In the genomic region with DNA sequence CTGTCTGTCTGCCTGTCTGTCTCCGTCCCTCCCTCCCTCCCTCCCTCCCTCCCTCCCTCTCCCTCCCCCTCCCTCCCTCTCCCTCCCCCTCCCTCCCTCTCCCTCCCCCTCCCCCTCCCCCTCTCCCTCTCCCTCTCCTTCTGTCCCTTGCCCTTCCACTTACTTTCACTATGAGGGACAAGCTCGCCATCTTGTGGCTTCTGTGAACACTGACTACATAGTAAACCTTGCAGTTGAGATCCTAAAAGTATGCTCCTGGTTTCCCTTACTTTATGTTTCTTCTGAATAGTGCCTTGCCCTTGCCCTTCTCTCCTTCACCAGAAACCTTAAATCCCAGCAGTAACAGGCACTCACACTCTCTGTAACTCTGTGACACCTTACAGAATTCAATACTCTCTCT, we compare ENCODE assay signal across 10 mouse cellular contexts.
DNase-seq lines count a peak whose midpoint lies in the region; ATAC-seq and TF ChIP-seq lines count a peak whose summit lies in the region.
"Had no signal": no experiment of that assay in that cellular context is flagged by ENCODE, and none has a peak within 500 bp of the region (broad histone marks: within the 10 kb centered on the region; RNA-seq: fewer than 3 reads in every experiment).

No protein-coding gene starts in this region.

- 25% methylated on average over 2 of the region's 2 CpGs for WGBS in stomach, postnatal 0 days

- no peaks in the 10 kb centered on the region for H3K36me3 ChIP-seq in stomach, postnatal 0 days (ENCODE audit: control insufficient read depth, insufficient read depth, low read length)
- H3K36me3 ChIP-seq: embryonic facial prominence, embryonic 13.5 days; limb, embryonic 13.5 days had no signal

- no peak overlapping the region for H3K9ac ChIP-seq in stomach, postnatal 0 days (ENCODE audit: low read length)
- H3K9ac ChIP-seq: embryonic facial prominence, embryonic 13.5 days; limb, embryonic 13.5 days had no signal

- intact Hi-C loops in heart, postnatal 25 days (cut with DNase I): loop anchor here (10.0 kb wide), 1 partner anchor 1597 kb away; no protein-coding TSS in a partner anchor

- H3K4me2 ChIP-seq in stomach, postnatal 0 days (replicated peaks; ENCODE audit: low read depth): no peak overlapping the region
- H3K4me2 ChIP-seq: embryonic facial prominence, embryonic 13.5 days; limb, embryonic 13.5 days had no signal

- no peaks in the 10 kb centered on the region for H3K4me1 ChIP-seq in stomach, postnatal 0 days (replicated peaks; ENCODE audit: control insufficient read depth, insufficient read depth)
- H3K4me1 ChIP-seq: embryonic facial prominence, embryonic 13.5 days; limb, embryonic 13.5 days had no signal

- no peaks in the 10 kb centered on the region for H3K27me3 ChIP-seq in stomach, postnatal 0 days (ENCODE audit: control insufficient read depth, insufficient read depth, low read length)
- H3K27me3 ChIP-seq: embryonic facial prominence, embryonic 13.5 days; limb, embryonic 13.5 days had no signal

- ATAC-seq in stomach, postnatal 0 days (ENCODE audit: low FRiP score, low TSS enrichment): no peak

- peak; percentile 67 for TF ChIP-seq CTCF in stomach, postnatal 0 days (IDR thresholded peaks at IDR 0.05; ENCODE audit: low read depth)

- TF ChIP-seq EP300 in stomach, postnatal 0 days (optimal IDR thresholded peaks at IDR 0.05): no peak

- H3K27ac ChIP-seq in stomach, postnatal 0 days (replicated peaks): no peak overlapping the region
- H3K27ac ChIP-seq: embryonic facial prominence, embryonic 13.5 days; limb, embryonic 13.5 days had no signal

- no peaks in the 10 kb centered on the region for H3K9me3 ChIP-seq in stomach, postnatal 0 days (ENCODE audit: control insufficient read depth, low read length)
- H3K9me3 ChIP-seq: embryonic facial prominence, embryonic 13.5 days; limb, embryonic 13.5 days had no signal

- no peak overlapping the region for H3K4me3 ChIP-seq in stomach, postnatal 0 days (ENCODE audit: low read depth, low read length)
- H3K4me3 ChIP-seq: embryonic facial prominence, embryonic 13.5 days; limb, embryonic 13.5 days had no signal

- DNase-seq in kidney, adult 9 months: peak; percentile 13
- no peak for DNase-seq in kidney, postnatal 25 days
- peak; percentile 67 for DNase-seq in 416B (ENCODE audit: low read depth)
- peak; percentile 81 for DNase-seq in ES-CJ7 (ENCODE audit: low read depth, low spot score)
- DNase-seq in layer of hippocampus, postnatal 14 days (ENCODE audit: low spot score in 2 of 2): peak; percentile 12 to 39
- DNase-seq in stomach, postnatal 0 days (ENCODE audit: low spot score): no peak
- DNase-seq in heart, adult 11 months: no peak
- DNase-seq in heart, postnatal 25 days (ENCODE audit: low spot score): no peak

Comparison
In these comparisons a context has a peak if more than half of its experiments do, and no peak if none do; other contexts are left out.
1. DNase-seq: peak in kidney, adult 9 months (single experiment), 416B (single experiment), ES-CJ7 (single experiment) and layer of hippocampus, postnatal 14 days (2 of 2); none in kidney, postnatal 25 days (0 of 2), stomach, postnatal 0 days (single experiment), heart, adult 11 months (single experiment) and heart, postnatal 25 days (single experiment).